Mouse (Mus musculus): ENCODE measurements around the gene Aldh1a7. TPM values are rescaled to one million over a fixed set of nuclear protein-coding genes. Genes with fewer than 3 reads are reported as not detected.

The Aldh1a7 gene
- total RNA-seq, 1 experiment from 2014 or later: 9.9 TPM

Other genes starting within 250 kb of the Aldh1a7 start
- gene Aldh1a1, start 234.8 kb downstream of the Aldh1a7 start, total RNA-seq (2021): 372 and 404 TPM in 2 replicates
- gene Tmc1, start 226.6 kb upstream of the Aldh1a7 start, total RNA-seq (2021): 0.21 TPM in 1 of 2 replicates, not detected in the other

All from adrenal gland, postnatal 25 days (tissue).